Mouse (Mus musculus): ENCODE results near the gene Krtap3-3.

- TF ChIP-seq CTCF (IDR thresholded peaks at IDR 0.05; ENCODE audit: low read depth, low read length) (no peak), GATA2 (IDR thresholded peaks at IDR 0.05; ENCODE audit: borderline replicate concordance, low read depth, low read length) (no peak)
Observed at GRCm38 (mm10) chr11:99556753-99557152, 6.1 kb upstream of the Krtap3-3 start, which contains the start of gene Krtap3-2.

Measured in G1E (cell line).